Mouse (Mus musculus): ENCODE results near the gene Stmn1. TPM values are rescaled to one million over a fixed set of nuclear protein-coding genes. Genes with fewer than 3 reads are reported as not detected.

Stmn1 gene
- total RNA-seq, 2 experiments from 2014 or later: 3.0 to 3.8 TPM

GRCm38 (mm10) chr4:134512798-134513197 lies 44.7 kb downstream of the Stmn1 start:
- peak; percentile 62 for TF ChIP-seq CTCF (IDR thresholded peaks at IDR 0.05)
- peak; percentile 80 for DNase-seq
- intact Hi-C loops (cut with DNase I): no loop called here
- H3K4me3 ChIP-seq: no peak overlapping the region
- H3K27ac ChIP-seq: no peak overlapping the region

GRCm38 (mm10) chr4:134514309-134514930 lies 46.3 kb downstream of the Stmn1 start:
- Histone ChIP-seq H3K4me3 (no peak overlapping the region), H3K27ac (no peak overlapping the region)
- TF ChIP-seq CTCF (IDR thresholded peaks at IDR 0.05): no peak
- intact Hi-C loops (cut with DNase I): no loop called here
- DNase-seq: no peak

- intact Hi-C loops (cut with DNase I): no loop called here
- DNase-seq: no peak
- TF ChIP-seq CTCF (IDR thresholded peaks at IDR 0.05): no peak
- H3K4me3 ChIP-seq: no peak overlapping the region
- H3K27ac ChIP-seq: peak overlapping the region; percentile 88
Observed at GRCm38 (mm10) chr4:134515614-134516013, 47.5 kb downstream of the Stmn1 start.

GRCm38 (mm10) chr4:134516981-134517380 lies 48.9 kb downstream of the Stmn1 start:
- peak overlapping the region; percentile 88 for H3K27ac ChIP-seq
- DNase-seq: peak; percentile 72
- TF ChIP-seq CTCF (IDR thresholded peaks at IDR 0.05): no peak
- H3K4me3 ChIP-seq: no peak overlapping the region; the same call in 1 of the 2 replicates
- intact Hi-C loops (cut with DNase I): no loop called here

- no peak for DNase-seq
- Histone ChIP-seq H3K4me3 (no peak overlapping the region), H3K27ac (peak overlapping the region; percentile 88)
- TF ChIP-seq CTCF (IDR thresholded peaks at IDR 0.05): no peak
- intact Hi-C loops (cut with DNase I): no loop called here
Observed at GRCm38 (mm10) chr4:134517719-134518118, 49.6 kb downstream of the Stmn1 start.

- TF ChIP-seq CTCF (IDR thresholded peaks at IDR 0.05): no peak
- Histone ChIP-seq H3K27ac (no peak overlapping the region), H3K4me3 (no peak overlapping the region)
- no peak for DNase-seq
- intact Hi-C loops (cut with DNase I): no loop called here
Observed at GRCm38 (mm10) chr4:134518541-134518940, 50.4 kb downstream of the Stmn1 start.

GRCm38 (mm10) chr4:134519281-134519680 lies 51.2 kb downstream of the Stmn1 start:
- DNase-seq: no peak
- no peak for TF ChIP-seq CTCF (IDR thresholded peaks at IDR 0.05)
- H3K4me3 ChIP-seq: no peak overlapping the region
- intact Hi-C loops (cut with DNase I): no loop called here
- H3K27ac ChIP-seq: no peak overlapping the region

Small RNA genes lying within 50 kb of the gene (microRNA-seq; reads per million reads assigned to microRNA genes)
- not detected for gene Gm23634

Other genes starting within 250 kb of the Stmn1 start
- 1 to 10 TPM; 1.6 to 2.1 TPM for gene Catsper4, start 240.9 kb upstream of the Stmn1 start, total RNA-seq (2021)
- gene Cnksr1, start 229.9 kb upstream of the Stmn1 start, total RNA-seq (2021): 10 to 100 TPM; 26.3 to 53.5 TPM
- gene E130218I03Rik, start 224.7 kb upstream of the Stmn1 start, total RNA-seq (2021): under 1 TPM in 1 of 2 experiments, not detected in 1; 0.26 TPM
- gene Zfp593, start 222.7 kb upstream of the Stmn1 start, total RNA-seq (2021): 1 to 10 TPM; 4.8 to 6.4 TPM
- gene Gm30191, start 221.4 kb upstream of the Stmn1 start, total RNA-seq (2021): not detected
- 1 to 10 TPM; 1.7 to 3.1 TPM for gene Grrp1, start 214.2 kb upstream of the Stmn1 start, total RNA-seq (2021)
- gene Pdik1l, start 180.4 kb upstream of the Stmn1 start, total RNA-seq (2021): 1 to 10 TPM; 3.2 TPM
- gene Trim63, start 153.2 kb upstream of the Stmn1 start, total RNA-seq (2021): 100 to 1,000 TPM; 250 to 325 TPM
- 10 to 100 TPM in 1 of 2 experiments, 1 to 10 TPM in 1; 4.4 to 25.8 TPM for gene Slc30a2, start 125.1 kb upstream of the Stmn1 start, total RNA-seq (2021)
- 10 to 100 TPM; 25.1 to 27.8 TPM for gene Extl1, start 84.5 kb upstream of the Stmn1 start, total RNA-seq (2021)
- 1 to 10 TPM; 2.6 to 4.0 TPM for gene Pafah2, start 72.0 kb upstream of the Stmn1 start, total RNA-seq (2021)
- 1 to 10 TPM; 1.7 to 2.3 TPM for gene Paqr7, start 28.4 kb downstream of the Stmn1 start, total RNA-seq (2021)
- gene Aunip, start 42.7 kb downstream of the Stmn1 start, total RNA-seq (2021): not detected
- gene Mtfr1l, start 67.1 kb downstream of the Stmn1 start, total RNA-seq (2021): 100 to 1,000 TPM; 131 to 136 TPM
- gene Selenon, start 83.8 kb downstream of the Stmn1 start, total RNA-seq (2021): 1 to 10 TPM; 4.4 to 6.3 TPM
- gene Man1c1, start 236.0 kb downstream of the Stmn1 start, total RNA-seq (2021): 1 to 10 TPM; 2.9 to 4.2 TPM

Measured in gastrocnemius, adult 2 months (tissue).